Mouse (Mus musculus) heart, adult 2 months (tissue): ENCODE measurements around the gene Chst12.

Experiments used
- CTCF ChIP-seq: fragments of 200-600 bp; IDR thresholded peaks from 2 replicates; pipeline ENCODE4 v1.8.1; 2022; ENCODE audit warnings: antibody characterized with exemption, mild to moderate bottlenecking, moderate library complexity
- EP300 ChIP-seq: fragments of 200-500 bp; IDR thresholded peaks from 2 replicates; pipeline ENCODE4 v1.6.1; 2011; ENCODE audit warnings: low read depth, low read length, control low read depth; ENCODE audit not compliant: insufficient read depth
- POLR2A ChIP-seq: fragments of 200-500 bp; IDR thresholded peaks from 2 replicates; pipeline ENCODE4 v1.6.1; 2011; ENCODE audit warnings: mild to moderate bottlenecking, low read depth, low read length, control low read depth; ENCODE audit not compliant: insufficient read depth

DNA sequence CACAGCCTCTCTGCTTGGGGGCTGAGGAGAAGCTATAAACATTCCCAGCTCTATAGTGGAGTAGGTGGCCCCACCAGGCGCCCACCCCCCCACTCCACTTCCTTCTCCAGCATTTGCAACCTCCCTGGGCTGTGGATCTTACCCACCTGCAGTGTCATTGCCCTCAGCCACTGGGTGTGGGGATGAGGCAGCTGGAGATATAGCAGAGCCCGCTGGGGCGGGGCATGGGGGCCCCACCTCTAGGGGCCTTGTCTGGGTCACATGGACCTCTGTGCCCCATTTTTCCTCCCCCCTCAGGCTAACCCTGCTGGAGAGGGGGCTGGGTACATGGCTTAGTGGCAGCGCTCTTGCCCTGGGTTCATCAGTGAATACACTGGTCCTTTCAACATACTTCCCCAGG is 59.5 kb downstream of the Chst12 start, which contains the start of gene Grifin:
- no peak for TF ChIP-seq POLR2A
- no peak for TF ChIP-seq EP300
- TF ChIP-seq CTCF: no peak
